Mouse (Mus musculus): ENCODE results near the gene Rab3c. TPM values are rescaled to one million over a fixed set of nuclear protein-coding genes. Genes with fewer than 3 reads are reported as not detected.
A peak's percentile ranks its signal among the peaks of the same experiment; 100 is the strongest.

The Rab3c gene
- polyA plus RNA-seq, 1 experiment from 2014 or later, result 165 TPM

DNA sequence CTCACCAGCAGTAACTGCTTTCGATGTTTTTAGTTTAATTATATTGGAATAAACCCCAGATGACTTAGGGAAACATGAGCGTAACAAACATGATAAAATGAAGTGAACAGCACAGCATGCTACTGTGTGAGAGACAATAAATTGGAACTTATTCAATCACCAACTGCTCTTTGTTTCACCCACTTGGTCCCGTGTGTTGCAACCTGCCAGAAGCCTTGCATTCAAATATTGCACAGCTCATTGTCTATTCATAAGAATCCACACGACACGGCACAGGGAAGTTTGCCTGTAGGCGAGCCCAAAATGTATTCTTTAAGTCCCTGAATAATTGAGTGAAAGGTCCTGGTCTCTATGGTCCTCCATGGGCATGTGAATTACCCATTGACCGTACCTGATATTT, 61.6 kb downstream of the Rab3c start:
- no peak overlapping the region for H3K27ac ChIP-seq (ENCODE audit: low read length)
- no peak for ATAC-seq
- 38% methylated on average over 7 of the region's 7 CpGs for WGBS

DNA sequence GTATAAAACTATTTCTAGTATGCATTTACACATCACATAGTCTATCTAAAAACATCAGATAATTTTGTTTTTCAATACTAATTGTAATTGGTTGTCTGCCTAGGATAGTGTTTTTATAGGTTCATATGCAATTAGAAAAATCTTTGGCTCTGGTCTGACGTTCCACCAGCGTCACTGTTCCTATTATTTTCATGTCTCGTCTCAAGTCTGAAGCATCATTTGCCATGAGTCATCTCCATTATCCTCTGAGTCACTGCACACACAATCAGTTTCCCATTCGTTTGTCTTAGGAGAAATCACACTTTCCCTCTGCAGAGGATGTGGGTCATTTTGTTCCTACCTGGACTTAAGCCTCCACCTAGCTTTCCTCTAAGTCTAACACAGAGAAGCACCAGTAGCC, 62.3 kb downstream of the Rab3c start:
- Histone ChIP-seq H3K4me3 (replicated peaks; ENCODE audit: low read length) (no peak overlapping the region), H3K4me2 (ENCODE audit: low read length) (no peak overlapping the region), H3K36me3 (ENCODE audit: control insufficient read depth, insufficient read depth) (no peaks in the 10 kb centered on the region), H3K4me1 (replicated peaks; ENCODE audit: control insufficient read depth, insufficient read depth, low read length) (peaks cover 5% of the 10 kb centered on the region; the same call in 1 of the 2 replicates), H3K27me3 (replicated peaks; ENCODE audit: control insufficient read depth, insufficient read depth, low read length) (no peaks in the 10 kb centered on the region), H3K9me3 (ENCODE audit: control insufficient read depth, low read length) (no peaks in the 10 kb centered on the region), H3K27ac (ENCODE audit: low read length) (no peak overlapping the region), H3K9ac (replicated peaks; ENCODE audit: low read depth, low read length) (no peak overlapping the region)
- ATAC-seq, result no peak
- WGBS, result 55% methylated on average over 4 of the region's 4 CpGs

More for the DNA sequence above, 61.6 kb downstream of the Rab3c start:
- Histone ChIP-seq H3K27me3 (replicated peaks; ENCODE audit: control insufficient read depth, insufficient read depth, low read length) (no peaks in the 10 kb centered on the region), H3K9me3 (ENCODE audit: control insufficient read depth, low read length) (no peaks in the 10 kb centered on the region), H3K9ac (replicated peaks; ENCODE audit: low read depth, low read length) (no peak overlapping the region), H3K36me3 (ENCODE audit: control insufficient read depth, insufficient read depth) (no peaks in the 10 kb centered on the region), H3K4me3 (replicated peaks; ENCODE audit: low read length) (no peak overlapping the region), H3K4me2 (ENCODE audit: low read length) (no peak overlapping the region), H3K4me1 (replicated peaks; ENCODE audit: control insufficient read depth, insufficient read depth, low read length) (peaks cover 5% of the 10 kb centered on the region; the same call in 1 of the 2 replicates)

DNA sequence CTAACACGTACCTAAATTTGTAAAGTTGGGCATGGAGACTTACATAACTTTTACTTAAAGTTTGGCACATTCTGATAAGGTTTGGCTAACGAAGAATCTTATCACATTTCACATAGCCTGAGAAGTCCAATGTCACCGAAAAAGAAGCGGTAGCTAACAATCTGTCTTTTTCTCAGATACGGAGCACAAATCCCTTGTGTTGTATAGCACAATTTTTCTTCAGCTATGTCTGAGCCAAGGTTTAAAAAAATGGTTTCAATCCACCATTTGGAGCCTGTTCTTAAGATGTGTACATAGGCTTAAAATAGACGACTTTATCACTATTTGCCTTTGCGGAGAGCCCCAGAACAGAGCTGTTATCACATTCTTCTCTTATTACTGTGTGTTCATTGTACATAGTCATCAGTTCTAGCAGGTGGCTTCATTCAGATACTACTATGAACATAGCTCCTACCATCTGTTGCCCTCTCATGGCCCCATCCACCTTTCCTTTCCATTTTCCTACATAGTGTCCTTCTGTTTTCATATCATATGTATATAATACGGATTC, 69.2 kb downstream of the Rab3c start:
- no peak overlapping the region for H3K4me2 ChIP-seq (ENCODE audit: low read length)
- ATAC-seq, result peak; percentile 57; the same call in 1 of the 2 replicates
- no peak overlapping the region for H3K27ac ChIP-seq (ENCODE audit: low read length)
- H3K9me3 ChIP-seq (ENCODE audit: control insufficient read depth, low read length), result no peaks in the 10 kb centered on the region
- no peaks in the 10 kb centered on the region for H3K27me3 ChIP-seq (replicated peaks; ENCODE audit: control insufficient read depth, insufficient read depth, low read length)
- H3K36me3 ChIP-seq (ENCODE audit: control insufficient read depth, insufficient read depth), result no peaks in the 10 kb centered on the region
- H3K4me3 ChIP-seq (replicated peaks; ENCODE audit: low read length), result no peak overlapping the region
- no peaks in the 10 kb centered on the region for H3K4me1 ChIP-seq (replicated peaks; ENCODE audit: control insufficient read depth, insufficient read depth, low read length)
- H3K9ac ChIP-seq (replicated peaks; ENCODE audit: low read depth, low read length), result no peak overlapping the region
- 81% methylated on average over 8 of the region's 8 CpGs for WGBS

DNA sequence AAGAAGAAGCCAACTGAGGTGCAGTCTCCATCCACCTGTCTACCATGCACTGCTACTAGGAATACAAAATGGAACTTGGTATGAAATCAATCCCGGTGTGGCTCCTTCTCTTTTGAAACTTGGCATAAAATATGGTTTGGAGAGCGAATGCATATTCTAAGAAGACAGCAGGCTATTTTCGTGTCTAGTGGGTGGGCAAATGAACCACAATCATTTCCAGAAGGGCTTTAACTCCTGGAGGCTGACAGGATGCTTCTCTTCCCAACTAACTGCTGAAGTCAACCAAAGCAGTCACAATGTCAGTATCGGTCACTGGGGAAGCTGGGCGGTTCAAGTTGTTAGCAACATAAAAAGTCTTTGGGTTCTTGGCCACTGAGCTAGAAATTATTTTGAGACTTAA, 81.9 kb downstream of the Rab3c start:
- H3K4me3 ChIP-seq (replicated peaks; ENCODE audit: low read length), result no peak overlapping the region
- no peak overlapping the region for H3K9ac ChIP-seq (replicated peaks; ENCODE audit: low read depth, low read length)
- no peak overlapping the region for H3K27ac ChIP-seq (ENCODE audit: low read length)
- H3K4me2 ChIP-seq (ENCODE audit: low read length), result no peak overlapping the region
- 79% methylated on average over 5 of the region's 5 CpGs for WGBS
- H3K9me3 ChIP-seq (ENCODE audit: control insufficient read depth, low read length), result no peaks in the 10 kb centered on the region
- no peaks in the 10 kb centered on the region for H3K27me3 ChIP-seq (replicated peaks; ENCODE audit: control insufficient read depth, insufficient read depth, low read length)
- no peaks in the 10 kb centered on the region for H3K4me1 ChIP-seq (replicated peaks; ENCODE audit: control insufficient read depth, insufficient read depth, low read length)
- ATAC-seq, result no peak
- no peaks in the 10 kb centered on the region for H3K36me3 ChIP-seq (ENCODE audit: control insufficient read depth, insufficient read depth)

DNA sequence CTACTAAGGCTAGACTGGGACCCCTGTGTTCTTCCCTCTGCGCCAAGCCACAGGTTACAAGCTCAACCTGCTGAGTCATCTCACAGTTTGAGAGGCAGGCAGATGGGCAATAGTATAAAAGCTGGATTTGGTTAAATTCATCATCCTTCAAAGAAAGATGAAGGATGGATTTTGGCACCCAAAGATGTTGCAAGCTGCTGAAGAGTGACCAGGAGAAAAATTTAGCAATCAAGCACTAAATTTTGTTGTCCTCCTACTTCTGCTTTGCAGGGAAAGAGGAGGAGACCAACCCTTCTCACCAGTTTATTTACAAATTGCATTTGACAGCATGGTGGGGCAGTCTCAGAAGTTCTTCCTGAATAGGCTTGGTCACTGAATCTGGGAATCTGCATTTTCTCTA, 90.8 kb downstream of the Rab3c start:
- no peaks in the 10 kb centered on the region for H3K4me1 ChIP-seq (replicated peaks; ENCODE audit: control insufficient read depth, insufficient read depth, low read length)
- no peak overlapping the region for H3K4me3 ChIP-seq (replicated peaks; ENCODE audit: low read length)
- 74% methylated on average over 1 of the region's 1 CpGs for WGBS
- no peaks in the 10 kb centered on the region for H3K36me3 ChIP-seq (ENCODE audit: control insufficient read depth, insufficient read depth)
- no peak overlapping the region for H3K9ac ChIP-seq (replicated peaks; ENCODE audit: low read depth, low read length)
- H3K27ac ChIP-seq (ENCODE audit: low read length), result no peak overlapping the region
- H3K4me2 ChIP-seq (ENCODE audit: low read length), result no peak overlapping the region
- no peak for ATAC-seq
- H3K27me3 ChIP-seq (replicated peaks; ENCODE audit: control insufficient read depth, insufficient read depth, low read length), result no peaks in the 10 kb centered on the region
- H3K9me3 ChIP-seq (ENCODE audit: control insufficient read depth, low read length), result no peaks in the 10 kb centered on the region

DNA sequence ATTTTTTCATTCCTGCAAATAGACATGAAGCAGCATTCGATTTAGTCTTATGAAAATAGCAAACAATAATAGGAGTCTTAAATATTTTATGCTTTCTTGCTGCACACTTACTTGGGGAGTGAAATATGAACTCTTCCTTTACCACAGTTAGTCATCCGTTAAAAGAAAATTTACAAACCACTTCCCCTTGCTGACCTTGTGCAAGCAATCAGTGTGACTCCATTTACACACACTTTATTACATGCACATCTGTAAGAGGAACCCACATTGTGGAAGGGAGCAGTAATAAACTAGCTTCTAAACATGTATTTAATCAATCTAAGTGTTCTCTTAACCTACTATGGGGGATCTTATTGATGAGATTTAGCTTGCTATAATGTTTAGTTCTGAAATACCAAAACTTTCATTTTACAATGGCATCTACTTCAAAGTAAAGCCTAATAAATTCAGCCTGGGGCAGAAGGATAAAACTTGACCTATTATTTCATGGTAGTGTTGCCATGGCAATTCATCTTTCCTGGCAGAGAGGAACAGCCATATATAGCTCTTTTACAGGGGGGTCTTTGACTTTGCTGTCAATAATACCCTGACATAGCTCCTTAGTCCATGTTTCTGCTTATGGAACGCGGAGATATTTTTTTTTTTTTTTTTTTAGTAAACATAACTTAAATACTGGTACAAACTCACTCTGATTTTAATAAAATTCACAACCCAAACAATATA, 95.7 kb downstream of the Rab3c start:
- 81% methylated on average over 4 of the region's 4 CpGs for WGBS
- no peak overlapping the region for H3K9ac ChIP-seq (replicated peaks; ENCODE audit: low read depth, low read length)
- no peaks in the 10 kb centered on the region for H3K9me3 ChIP-seq (ENCODE audit: control insufficient read depth, low read length)
- H3K4me3 ChIP-seq (replicated peaks; ENCODE audit: low read length), result no peak overlapping the region
- H3K4me1 ChIP-seq (replicated peaks; ENCODE audit: control insufficient read depth, insufficient read depth, low read length), result no peaks in the 10 kb centered on the region
- ATAC-seq, result no peak
- no peaks in the 10 kb centered on the region for H3K27me3 ChIP-seq (replicated peaks; ENCODE audit: control insufficient read depth, insufficient read depth, low read length)
- no peak overlapping the region for H3K4me2 ChIP-seq (ENCODE audit: low read length)
- no peaks in the 10 kb centered on the region for H3K36me3 ChIP-seq (ENCODE audit: control insufficient read depth, insufficient read depth)
- H3K27ac ChIP-seq (ENCODE audit: low read length), result no peak overlapping the region

DNA sequence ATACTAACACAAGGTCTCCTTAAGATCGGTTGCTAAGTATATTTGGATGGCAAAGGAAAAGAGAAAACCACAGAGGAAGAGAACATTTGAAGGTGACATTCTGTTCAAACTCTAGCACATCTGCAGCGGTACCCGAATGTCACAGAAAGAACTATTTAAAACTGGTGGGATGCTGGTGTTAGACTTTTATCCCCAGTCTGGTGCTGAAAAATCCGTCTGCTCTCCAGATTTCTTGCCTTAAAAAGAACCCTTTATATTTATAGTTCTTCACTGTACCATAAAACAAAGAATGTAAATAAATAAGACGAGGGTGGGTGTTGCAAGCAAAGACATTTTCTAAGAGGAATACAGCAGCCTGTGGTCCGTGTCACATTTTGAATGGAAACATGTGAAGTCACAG, 105.1 kb downstream of the Rab3c start:
- Histone ChIP-seq H3K27me3 (replicated peaks; ENCODE audit: control insufficient read depth, insufficient read depth, low read length) (no peaks in the 10 kb centered on the region), H3K9me3 (ENCODE audit: control insufficient read depth, low read length) (no peaks in the 10 kb centered on the region), H3K4me2 (ENCODE audit: low read length) (no peak overlapping the region), H3K36me3 (ENCODE audit: control insufficient read depth, insufficient read depth) (peaks cover 3% of the 10 kb centered on the region; the same call in 1 of the 2 replicates), H3K27ac (ENCODE audit: low read length) (no peak overlapping the region), H3K4me3 (replicated peaks; ENCODE audit: low read length) (no peak overlapping the region), H3K9ac (replicated peaks; ENCODE audit: low read depth, low read length) (no peak overlapping the region), H3K4me1 (replicated peaks; ENCODE audit: control insufficient read depth, insufficient read depth, low read length) (no peaks in the 10 kb centered on the region)
- no peak for ATAC-seq
- WGBS, result 81% methylated on average over 6 of the region's 6 CpGs

DNA sequence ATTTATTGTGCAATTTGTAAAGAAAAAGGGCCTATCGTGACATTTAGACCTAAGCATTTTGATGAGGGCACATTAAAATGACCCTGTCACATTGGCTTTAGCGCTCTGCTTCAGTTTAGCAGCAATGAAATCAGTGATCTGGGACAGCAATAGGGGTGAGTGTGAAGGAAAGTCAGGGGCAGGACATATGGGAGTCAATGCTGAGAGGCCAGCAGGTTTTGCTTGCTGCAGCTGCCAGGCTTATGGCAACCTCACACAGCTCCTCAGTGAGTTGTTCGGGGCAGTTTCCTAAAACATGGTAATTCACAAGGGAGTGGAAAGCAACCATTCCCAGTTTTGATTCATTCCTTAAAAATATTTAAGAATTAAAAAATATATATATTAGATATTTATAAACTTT, 111.1 kb downstream of the Rab3c start:
- 68% methylated on average over 3 of the region's 3 CpGs for WGBS
- H3K27me3 ChIP-seq (replicated peaks; ENCODE audit: control insufficient read depth, insufficient read depth, low read length), result no peaks in the 10 kb centered on the region
- H3K9ac ChIP-seq (replicated peaks; ENCODE audit: low read depth, low read length), result no peak overlapping the region
- H3K4me3 ChIP-seq (replicated peaks; ENCODE audit: low read length), result no peak overlapping the region
- no peak overlapping the region for H3K4me2 ChIP-seq (ENCODE audit: low read length)
- peak overlapping the region; percentile 6; the same call in 1 of the 2 replicates for H3K27ac ChIP-seq (ENCODE audit: low read length)
- H3K36me3 ChIP-seq (ENCODE audit: control insufficient read depth, insufficient read depth), result no peaks in the 10 kb centered on the region
- no peak for ATAC-seq
- no peaks in the 10 kb centered on the region for H3K9me3 ChIP-seq (ENCODE audit: control insufficient read depth, low read length)
- H3K4me1 ChIP-seq (replicated peaks; ENCODE audit: control insufficient read depth, insufficient read depth, low read length), result peaks cover 16% of the 10 kb centered on the region

DNA sequence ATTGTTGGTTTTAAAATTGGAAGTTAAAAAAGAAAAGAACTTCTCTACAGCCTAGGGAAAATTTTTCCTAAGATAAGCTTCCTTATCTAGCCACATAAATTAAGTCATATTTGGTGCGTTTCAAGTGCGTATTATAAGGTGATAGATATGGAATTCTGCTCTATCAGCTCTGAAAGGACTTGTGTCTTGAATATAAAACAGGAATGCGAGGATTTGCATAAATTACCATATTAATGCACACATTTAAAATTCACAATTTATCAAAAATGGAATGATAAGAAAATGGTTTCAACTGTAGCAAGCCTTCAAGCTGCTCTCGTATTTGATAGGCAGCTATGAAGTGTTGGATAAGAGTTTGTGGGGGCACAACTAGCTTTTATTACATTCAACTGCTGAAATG, 111.6 kb downstream of the Rab3c start:
- 38% methylated on average over 4 of the region's 4 CpGs for WGBS
- Histone ChIP-seq H3K27ac (ENCODE audit: low read length) (no peak overlapping the region; the same call in 1 of the 2 replicates), H3K36me3 (ENCODE audit: control insufficient read depth, insufficient read depth) (no peaks in the 10 kb centered on the region), H3K4me3 (replicated peaks; ENCODE audit: low read length) (no peak overlapping the region), H3K4me2 (ENCODE audit: low read length) (no peak overlapping the region), H3K4me1 (replicated peaks; ENCODE audit: control insufficient read depth, insufficient read depth, low read length) (peaks cover 16% of the 10 kb centered on the region), H3K9ac (replicated peaks; ENCODE audit: low read depth, low read length) (no peak overlapping the region), H3K9me3 (ENCODE audit: control insufficient read depth, low read length) (no peaks in the 10 kb centered on the region), H3K27me3 (replicated peaks; ENCODE audit: control insufficient read depth, insufficient read depth, low read length) (no peaks in the 10 kb centered on the region)
- ATAC-seq, result peak; percentile 62

Measured in forebrain, embryonic 16.5 days (tissue).